Mouse (Mus musculus): ENCODE data around the gene Casz1.
A peak's percentile ranks its signal among the peaks of the same experiment; 100 is the strongest.

Casz1 gene

GRCm38 (mm10) chr4:148879631-148880030 lies 75.4 kb downstream of the Casz1 start:
- DNase-seq = peak; percentile 92

GRCm38 (mm10) chr4:148881001-148881669 lies 76.9 kb downstream of the Casz1 start:
- peak; percentile 97 for DNase-seq

GRCm38 (mm10) chr4:148881838-148882237 lies 77.6 kb downstream of the Casz1 start:
- peak; percentile 94 for DNase-seq

GRCm38 (mm10) chr4:148882360-148882929 lies 78.2 kb downstream of the Casz1 start:
- DNase-seq = peak; percentile 94

GRCm38 (mm10) chr4:148884596-148884995 lies 80.4 kb downstream of the Casz1 start:
- DNase-seq = peak; percentile 96

GRCm38 (mm10) chr4:148885401-148885800 lies 81.2 kb downstream of the Casz1 start:
- no peak for DNase-seq

GRCm38 (mm10) chr4:148885921-148886540 lies 81.8 kb downstream of the Casz1 start:
- DNase-seq = peak; percentile 87

- DNase-seq = no peak
Measured at GRCm38 (mm10) chr4:148888229-148888628, 84.0 kb downstream of the Casz1 start.

GRCm38 (mm10) chr4:148889011-148889410 lies 84.8 kb downstream of the Casz1 start:
- DNase-seq = no peak

GRCm38 (mm10) chr4:148890442-148890841 lies 86.2 kb downstream of the Casz1 start:
- DNase-seq = no peak

GRCm38 (mm10) chr4:148890892-148891838 lies 86.9 kb downstream of the Casz1 start:
- DNase-seq = no peak

GRCm38 (mm10) chr4:148896125-148896524 lies 91.9 kb downstream of the Casz1 start:
- DNase-seq = no peak

GRCm38 (mm10) chr4:148899927-148900294 lies 95.7 kb downstream of the Casz1 start:
- DNase-seq = no peak

GRCm38 (mm10) chr4:148900295-148901211 lies 96.3 kb downstream of the Casz1 start:
- DNase-seq = peak; percentile 99

- no peak for DNase-seq
Measured at GRCm38 (mm10) chr4:148901275-148902052, 97.2 kb downstream of the Casz1 start.

GRCm38 (mm10) chr4:148902919-148903727 lies 98.9 kb downstream of the Casz1 start:
- DNase-seq = peak; percentile 97

GRCm38 (mm10) chr4:148905295-148905694 lies 101.1 kb downstream of the Casz1 start:
- no peak for DNase-seq

GRCm38 (mm10) chr4:148906806-148907205 lies 102.6 kb downstream of the Casz1 start:
- no peak for DNase-seq

GRCm38 (mm10) chr4:148908214-148908681 lies 104.0 kb downstream of the Casz1 start:
- DNase-seq = no peak
